Mouse (Mus musculus) gastrocnemius, postnatal 14 days (tissue): ENCODE results near the gene Zfp956. TPM values are rescaled to one million over a fixed set of nuclear protein-coding genes. Genes with fewer than 3 reads are reported as not detected.
A peak's percentile ranks its signal among the peaks of the same experiment; 100 is the strongest.

Experiments
- DNase-seq: peaks from one replicate; pipeline ENCODE4 v3.0.0; 2021; ENCODE audit warnings: mixed read lengths
- intact Hi-C: fragments of 180-260 bp; cut with DNase I; formaldehyde crosslinking; loops from one replicate; pipeline ENCODE4 v1.15.1; 2025; ENCODE audit warnings: low total_unique reads
- long read RNA-seq, 2 experiments: library from polyadenylated mRNA; stranded (forward); transcript quantifications; one replicate each; pipeline ENCODE4 v2.0.0; 2021
- total RNA-seq, 2 experiments: library from RNA; stranded (reverse); gene quantifications; 2 replicates each; pipeline ENCODE4 v1.2.3; 2021

The Zfp956 gene
- 1 to 10 TPM; 3.8 to 4.0 TPM for total RNA-seq
- long read RNA-seq, experiment 1, partial matches to known transcripts: 1 of 4 reads
- long read RNA-seq, experiment 1, other reads (novel, unspliced or antisense): 0 of 4 reads
- long read RNA-seq, experiment 2, transcript Zfp956-201 (5 exons, 2,761 nt): major isoform, 6 of 8 reads
- long read RNA-seq, experiment 2, partial matches to known transcripts: 0 of 8 reads
- long read RNA-seq, experiment 2, other reads (novel, unspliced or antisense): 2 of 8 reads

GRCm38 (mm10) chr6:47953191-47953726 lies at the start of gene Zfp956:
Gene Zfp956, plus strand, starts transcription at chr6:47953390.
- intact Hi-C loops: no loop called here
- peak; percentile 92 for DNase-seq

- no peak for DNase-seq
- intact Hi-C loops: no loop called here
Measured at GRCm38 (mm10) chr6:47903587-47903986, 49.6 kb upstream of the Zfp956 start.

DNA sequence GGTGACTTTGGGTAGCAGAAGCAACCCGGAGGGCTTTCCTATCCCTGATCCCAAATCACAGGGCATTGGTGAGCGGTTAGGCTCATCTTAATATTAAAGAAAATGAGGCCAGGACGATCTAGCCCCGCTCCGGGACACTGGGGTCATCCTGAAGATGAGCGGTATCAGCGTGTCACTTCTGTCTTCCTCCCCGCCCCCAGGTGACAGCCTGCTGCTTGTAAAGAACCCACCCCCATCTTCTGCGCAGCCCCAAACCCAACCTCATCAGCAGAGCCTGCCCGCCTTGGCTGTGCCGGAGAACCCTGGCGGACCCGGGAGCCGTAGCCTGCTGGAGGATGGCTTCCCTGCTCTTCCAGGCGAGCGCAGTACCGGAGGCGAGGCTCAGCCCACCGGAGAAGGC lies 48.8 kb upstream of the Zfp956 start:
- DNase-seq: no peak
- intact Hi-C loops: no loop called here

- intact Hi-C loops: no loop called here
- no peak for DNase-seq
Measured at GRCm38 (mm10) chr6:47904917-47905695, 48.1 kb upstream of the Zfp956 start.

DNA sequence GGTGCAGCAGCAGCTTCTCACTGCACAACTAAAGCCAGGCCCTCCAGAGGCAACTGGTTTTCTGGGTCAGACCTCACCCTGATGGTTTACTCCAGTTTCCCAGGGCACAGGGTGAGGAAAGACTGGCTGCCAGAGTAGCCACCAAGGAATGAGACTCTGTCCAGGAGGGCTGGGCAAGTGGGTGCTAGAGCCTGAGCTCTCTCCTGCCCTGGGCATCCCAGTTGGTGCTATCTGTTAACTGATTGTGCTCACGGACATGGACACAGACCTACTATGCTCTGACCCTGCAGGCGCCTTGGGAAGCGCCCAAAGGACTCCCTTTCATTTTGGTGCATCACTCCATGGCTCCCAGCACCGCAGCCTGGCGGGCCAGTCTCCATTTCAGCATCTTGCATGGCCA lies 46.9 kb upstream of the Zfp956 start:
- intact Hi-C loops: no loop called here
- DNase-seq: no peak

DNA sequence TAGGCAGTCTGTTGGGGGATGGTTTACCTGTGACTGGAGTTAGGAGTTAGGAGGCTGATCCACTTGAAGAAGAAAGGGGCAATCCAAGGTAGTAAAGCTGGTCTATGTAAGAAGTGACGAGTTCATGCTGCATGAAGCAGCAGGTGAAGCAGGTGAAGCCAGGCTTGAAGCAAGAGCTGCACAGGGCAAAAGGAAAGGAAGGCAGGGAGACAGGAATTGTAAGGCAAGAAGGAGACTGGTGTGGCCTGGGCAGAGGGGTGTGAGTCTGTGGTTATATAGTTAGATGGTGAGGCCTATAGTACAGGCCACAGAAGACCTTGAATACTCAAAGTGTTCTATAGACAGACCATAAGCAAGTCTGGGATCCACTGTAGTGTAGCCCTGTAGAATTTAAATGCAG lies 44.2 kb upstream of the Zfp956 start:
- DNase-seq: no peak

DNA sequence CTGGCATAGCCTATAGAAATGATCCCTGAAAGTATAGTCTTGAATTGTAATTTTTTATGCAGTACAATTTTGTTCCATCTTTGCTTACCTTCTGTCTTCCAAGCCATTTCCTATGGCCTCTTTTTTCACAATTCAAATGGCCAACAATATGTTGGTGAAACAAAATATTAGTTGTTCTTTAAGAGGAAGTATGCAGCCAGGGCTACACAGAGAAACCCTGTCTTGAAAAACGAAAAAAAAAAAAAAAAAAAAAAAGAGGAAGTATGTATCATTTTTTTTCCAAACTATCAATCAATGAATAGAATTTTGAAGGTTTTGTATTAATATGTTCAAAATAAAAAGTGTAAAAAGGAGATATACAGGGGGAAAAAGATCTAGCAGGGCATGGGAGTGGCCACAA lies 41.5 kb upstream of the Zfp956 start:
- DNase-seq: no peak
- intact Hi-C loops: no loop called here

More for the DNA sequence above, 44.2 kb upstream of the Zfp956 start:
- intact Hi-C loops: no loop called here

- intact Hi-C loops: no loop called here
- no peak for DNase-seq
Measured at GRCm38 (mm10) chr6:47912991-47913390, 40.2 kb upstream of the Zfp956 start.

GRCm38 (mm10) chr6:47917051-47917450 lies 36.1 kb upstream of the Zfp956 start:
- intact Hi-C loops: no loop called here
- no peak for DNase-seq

DNA sequence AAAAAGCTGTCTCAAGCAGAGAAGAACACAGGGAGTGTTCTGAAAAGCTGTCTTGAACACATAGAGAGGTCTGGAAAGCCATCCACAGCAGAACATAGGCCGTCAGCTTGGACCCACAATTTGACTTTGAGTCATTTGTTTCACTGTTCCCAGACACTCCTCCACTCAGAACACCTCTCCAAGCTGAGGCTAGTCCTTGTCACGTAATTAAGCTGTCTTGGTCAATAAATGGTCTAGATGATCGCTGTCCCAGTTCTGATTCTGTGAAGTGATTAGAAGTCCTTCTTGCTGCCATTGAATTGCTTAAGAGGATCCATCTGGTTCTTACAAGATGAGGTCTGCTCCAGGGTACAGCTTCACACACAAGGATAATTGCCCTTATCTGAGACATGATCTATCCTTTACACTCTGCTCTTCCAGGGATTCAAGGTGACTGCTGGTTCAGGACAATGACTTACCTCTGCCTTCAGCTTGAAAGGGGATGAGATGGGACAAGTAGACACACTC lies 34.4 kb upstream of the Zfp956 start:
- no peak for DNase-seq
- intact Hi-C loops: no loop called here

DNA sequence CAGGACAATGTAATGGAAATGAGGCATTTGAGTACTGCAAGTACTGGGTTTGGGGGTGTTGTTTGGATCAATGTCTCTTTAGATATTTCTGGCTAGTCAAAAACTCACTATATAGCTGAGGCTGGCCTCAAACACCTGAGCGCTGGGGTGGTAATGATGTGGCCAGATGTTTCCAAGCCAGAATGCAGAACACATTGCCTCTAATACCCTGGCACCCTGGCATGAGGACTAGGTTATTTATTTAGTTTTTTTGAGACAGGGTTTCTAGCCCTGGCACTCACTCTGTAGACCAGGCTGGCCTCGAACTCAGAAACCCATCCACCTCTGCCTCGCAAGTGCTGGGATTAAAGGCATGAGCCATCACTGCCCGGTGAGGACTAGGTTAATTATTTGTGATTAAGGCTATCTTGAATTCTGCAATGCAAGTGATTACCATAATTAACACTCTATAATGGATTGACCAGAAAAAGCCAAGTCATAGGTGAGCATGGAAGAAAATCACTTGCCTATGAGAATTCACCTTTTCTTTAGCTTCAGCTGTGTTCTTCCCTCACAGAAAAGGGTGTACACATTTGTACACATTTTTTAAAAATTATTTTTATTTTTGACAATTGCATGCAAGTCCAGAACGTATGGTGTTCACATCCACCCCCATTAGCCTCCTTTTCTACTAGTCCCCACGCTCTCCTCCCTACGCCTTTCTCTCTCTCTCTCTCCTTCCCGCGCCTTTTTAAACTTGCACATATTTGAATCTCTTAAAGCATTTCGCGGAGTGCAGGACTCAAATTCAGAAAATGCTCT lies 33.3 kb upstream of the Zfp956 start:
- intact Hi-C loops: no loop called here
- no peak for DNase-seq

DNA sequence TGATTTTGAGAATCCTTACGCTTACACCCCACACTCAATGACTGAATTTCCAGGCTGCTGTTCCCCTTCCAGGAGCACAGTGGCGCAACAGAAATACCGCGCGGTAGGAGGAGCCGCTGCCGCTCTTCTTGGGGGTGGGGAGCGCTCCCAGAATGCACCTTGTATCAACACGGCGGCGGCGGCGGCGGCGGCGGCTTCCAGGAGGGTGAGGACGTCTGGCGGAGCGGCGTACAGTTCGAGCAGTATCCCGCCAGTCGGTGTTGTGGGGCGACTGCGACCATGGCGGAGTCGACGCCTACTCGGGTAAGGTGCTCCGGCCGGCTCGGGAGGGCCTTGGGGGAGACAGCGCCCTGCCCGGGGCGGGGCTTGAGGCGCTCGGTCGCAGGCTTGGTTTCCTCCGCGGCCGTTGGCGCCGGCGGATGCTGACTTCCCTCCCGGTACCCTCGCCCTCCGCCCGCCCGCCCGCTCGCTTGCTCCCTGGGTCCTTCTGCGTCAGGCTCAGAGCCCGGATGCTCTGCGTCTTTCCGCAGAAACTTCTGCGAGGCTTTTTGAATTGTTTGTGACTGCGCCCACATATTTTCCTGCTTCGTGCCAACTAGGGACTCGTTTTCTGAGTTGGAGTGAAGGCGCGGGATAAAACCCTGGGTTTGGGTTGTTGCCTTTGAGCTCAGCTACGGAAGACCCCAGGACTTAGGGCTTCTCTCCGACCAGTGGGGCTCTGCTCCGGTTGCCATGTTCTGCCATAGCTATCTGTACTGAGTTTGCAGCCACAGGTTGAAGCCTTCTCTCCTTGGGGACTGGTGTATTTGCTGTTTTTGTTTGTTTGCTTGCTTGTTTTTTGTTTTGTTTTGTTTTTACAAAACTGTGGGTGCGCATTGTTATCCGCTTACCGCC lies 32.5 kb upstream of the Zfp956 start, which contains the start of gene Zfp212:
Zfp212 (plus strand) TSS at position 30 of the 894 bp plus-strand sequence.
- DNase-seq: peak; percentile 88
- intact Hi-C loops: no loop called here

GRCm38 (mm10) chr6:47942461-47942860 lies 10.7 kb upstream of the Zfp956 start:
- intact Hi-C loops: no loop called here
- no peak for DNase-seq

- intact Hi-C loops: no loop called here
- peak; percentile 78 for DNase-seq
Measured at GRCm38 (mm10) chr6:47943021-47943691, 10.0 kb upstream of the Zfp956 start.

- no peak for DNase-seq
- intact Hi-C loops: no loop called here
Measured at GRCm38 (mm10) chr6:47943721-47944120, 9.5 kb upstream of the Zfp956 start.

- DNase-seq: no peak
- intact Hi-C loops: no loop called here
Measured at GRCm38 (mm10) chr6:47947388-47947787, 5.8 kb upstream of the Zfp956 start.

DNA sequence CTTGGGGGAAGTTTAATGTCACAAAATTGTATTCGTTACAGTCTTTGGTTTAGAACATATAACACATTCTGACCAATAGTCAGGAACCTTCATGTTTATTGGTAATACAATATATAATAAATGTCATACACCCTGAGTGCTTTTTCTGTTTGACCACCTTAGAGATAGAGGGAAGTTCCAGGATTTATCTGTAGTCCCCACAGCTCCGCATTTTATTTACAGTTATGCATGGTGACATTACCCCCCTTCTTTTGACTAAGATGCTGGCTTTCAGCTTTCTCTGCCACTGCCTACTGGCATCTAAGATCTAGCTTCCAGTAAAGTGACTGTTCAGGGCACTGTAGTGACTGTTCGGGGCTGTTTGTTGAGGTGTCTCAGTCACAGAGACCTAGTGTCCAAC lies 1.2 kb downstream of the Zfp956 start:
- no peak for DNase-seq
- intact Hi-C loops: no loop called here

DNA sequence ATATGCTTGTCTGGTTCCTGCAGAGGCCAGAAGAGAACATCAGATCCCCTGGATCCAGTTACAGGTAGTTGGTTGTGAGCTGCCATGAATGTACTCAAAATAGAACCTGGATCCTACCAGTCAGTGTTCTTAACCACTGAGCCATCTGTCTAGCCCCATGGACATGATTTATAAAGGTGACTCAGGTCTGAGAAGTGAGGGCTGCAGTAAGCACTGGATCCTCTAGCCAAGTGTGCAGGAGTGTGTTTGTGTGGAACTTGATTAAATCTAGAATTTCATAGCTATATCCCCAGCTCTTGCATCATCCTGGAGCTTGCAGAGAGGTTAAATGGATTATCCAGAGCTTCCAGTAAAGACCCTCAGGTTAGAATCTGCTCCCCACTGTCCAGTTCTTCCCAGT lies 4.6 kb downstream of the Zfp956 start:
- intact Hi-C loops: no loop called here

More for the DNA sequence above, 4.6 kb downstream of the Zfp956 start:
- DNase-seq: no peak
